Mouse (Mus musculus) lung, postnatal 0 days (tissue): Measurements from ENCODE around the gene Mmp21. TPM values are rescaled to one million over a fixed set of nuclear protein-coding genes. Genes with fewer than 3 reads are reported as not detected.

Source experiments
- ATAC-seq: fragments of 200-750 bp; cut with Nextera tagmentation; 2 replicates; pipeline ENCODE4 v1.8.0; 2017; ENCODE audit warnings: moderate library complexity
- DNase-seq: peaks from one replicate; pipeline ENCODE4 v3.0.0-alpha.2; 2016; ENCODE audit warnings: low spot score
- H3K27ac ChIP-seq: fragments of 300-500 bp; sonication (generic); 2 replicates; pipeline ENCODE4 v1.5.1; 2014; ENCODE audit warnings: antibody characterized with exemption, mild to moderate bottlenecking, low read length, mixed read lengths
- H3K27me3 ChIP-seq: fragments of 300-500 bp; sonication (generic); replicated peaks from 2 replicates; pipeline ENCODE4 v1.6.1; 2014; ENCODE audit warnings: low read length, mixed read lengths; ENCODE audit not compliant: insufficient read depth
- H3K36me3 ChIP-seq: fragments of 300-500 bp; sonication (generic); 2 replicates; pipeline ENCODE4 v1.6.1; 2014; ENCODE audit warnings: low read length, mixed read lengths; ENCODE audit not compliant: insufficient read depth
- H3K4me1 ChIP-seq: fragments of 300-500 bp; sonication (generic); 2 replicates; pipeline ENCODE4 v1.6.1; 2014; ENCODE audit warnings: antibody characterized with exemption, low read depth, low read length, mixed read lengths; ENCODE audit not compliant: insufficient read depth
- H3K4me2 ChIP-seq: fragments of 300-500 bp; sonication (generic); replicated peaks from 2 replicates; pipeline ENCODE4 v1.6.1; 2014; ENCODE audit warnings: low read depth, mild to moderate bottlenecking, low read length, moderate library complexity, mixed read lengths
- H3K4me3 ChIP-seq: fragments of 300-500 bp; sonication (generic); 2 replicates; pipeline ENCODE4 v1.5.1; 2014; ENCODE audit warnings: low read depth, low read length
- H3K9ac ChIP-seq: fragments of 300-500 bp; sonication (generic); replicated peaks from 2 replicates; pipeline ENCODE4 v1.6.1; 2014; ENCODE audit warnings: low read depth, mild to moderate bottlenecking
- H3K9me3 ChIP-seq: fragments of 300-500 bp; sonication (generic); 2 replicates; pipeline ENCODE4 v1.6.1; 2016; ENCODE audit warnings: low read length, mixed read lengths
- CTCF ChIP-seq: IDR thresholded peaks from 2 replicates; pipeline ENCODE4 v1.5.1; 2016; ENCODE audit warnings: antibody characterized with exemption, mild to moderate bottlenecking
- EP300 ChIP-seq: IDR thresholded peaks from 2 replicates; pipeline ENCODE4 v1.6.1; 2016; ENCODE audit warnings: antibody characterized with exemption, mild to moderate bottlenecking, control low read depth
- WGBS: fragments of 180-500 bp; shearing (Covaris S2); extraction: QIAGEN DNeasy Blood & Tissue Kit; methylation state at CpG from one replicate; pipeline ENCODE4 v1.1.7; 2014; 5-methylcytosine and 5-hydroxymethylcytosine counted together
- polyA plus RNA-seq: library from polyadenylated mRNA; unstranded; fragments of >200 nt; fragmentation: Nextera tagmentation; extraction: Ambion mirVana; gene quantifications from 2 replicates; pipeline ENCODE4 v1.2.1, GENCODE M21; 2015

The Mmp21 gene
- polyA plus RNA-seq, 1 experiment from 2014 or later, result not detected

DNA sequence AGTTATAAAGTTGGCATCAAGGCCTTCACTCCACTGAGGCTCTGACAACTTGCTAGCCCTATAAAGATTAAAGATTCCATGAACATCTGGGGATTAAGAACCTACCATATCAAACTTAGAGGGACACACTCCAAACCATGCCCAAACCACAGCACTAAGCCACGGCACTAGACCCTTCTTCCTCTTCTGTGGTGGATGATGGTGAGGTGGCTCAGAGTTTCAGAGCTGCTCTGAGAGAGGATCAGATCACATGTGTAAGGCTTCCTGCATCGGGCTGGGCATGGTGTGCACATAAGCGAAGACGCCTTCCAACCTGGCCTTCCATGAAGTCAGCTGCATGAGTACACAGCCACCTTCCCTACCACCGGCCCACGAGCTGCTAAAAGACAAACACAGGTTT, 4.8 kb upstream of the Mmp21 start:
- no peak overlapping the region for H3K27ac ChIP-seq
- ATAC-seq (no peak), DNase-seq (no peak)
- no peaks in the 10 kb centered on the region for H3K27me3 ChIP-seq
- TF ChIP-seq CTCF, result no peak
- no peak for TF ChIP-seq EP300
- H3K4me2 ChIP-seq, result no peak overlapping the region
- 0 out of 2 replicates have a peak, but pooled peaks cover 3% of the 10 kb centered on the region for H3K36me3 ChIP-seq
- H3K4me3 ChIP-seq, result no peak overlapping the region
- H3K4me1 ChIP-seq, result no peaks in the 10 kb centered on the region
- H3K9me3 ChIP-seq, result no peaks in the 10 kb centered on the region
- no peak overlapping the region for H3K9ac ChIP-seq
- 91% methylated on average over 6 of the region's 6 CpGs for WGBS

DNA sequence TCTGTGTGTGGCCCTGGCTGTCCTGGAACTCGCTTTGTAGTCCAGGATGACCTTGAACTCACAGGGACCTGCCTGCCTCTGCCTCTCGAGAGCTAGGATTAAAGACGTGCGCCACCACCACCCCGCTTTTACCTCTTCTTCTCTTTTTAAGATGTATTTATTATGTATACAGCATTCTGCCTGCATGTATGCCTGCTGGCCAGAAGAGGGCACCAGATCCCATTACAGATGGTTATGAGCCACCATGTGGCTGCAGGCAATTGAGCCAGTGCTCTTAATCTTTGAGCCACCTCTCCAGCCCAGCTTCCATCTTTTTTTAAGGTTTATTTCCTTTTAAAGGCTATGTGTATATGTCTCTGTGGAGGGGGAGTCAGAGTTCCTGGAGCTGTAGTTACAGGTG, 4.2 kb upstream of the Mmp21 start:
- ATAC-seq (no peak), DNase-seq (no peak)
- H3K36me3 ChIP-seq, result 0 out of 2 replicates have a peak, but pooled peaks cover 1% of the 10 kb centered on the region
- TF ChIP-seq CTCF, result peak; percentile 64
- no peak for TF ChIP-seq EP300
- no peak overlapping the region for H3K4me3 ChIP-seq
- H3K4me1 ChIP-seq, result no peaks in the 10 kb centered on the region
- H3K27ac ChIP-seq, result no peak overlapping the region
- WGBS, result 88% methylated on average over 5 of the region's 5 CpGs
- H3K9me3 ChIP-seq, result no peaks in the 10 kb centered on the region
- no peak overlapping the region for H3K9ac ChIP-seq
- no peaks in the 10 kb centered on the region for H3K27me3 ChIP-seq
- H3K4me2 ChIP-seq, result no peak overlapping the region

DNA sequence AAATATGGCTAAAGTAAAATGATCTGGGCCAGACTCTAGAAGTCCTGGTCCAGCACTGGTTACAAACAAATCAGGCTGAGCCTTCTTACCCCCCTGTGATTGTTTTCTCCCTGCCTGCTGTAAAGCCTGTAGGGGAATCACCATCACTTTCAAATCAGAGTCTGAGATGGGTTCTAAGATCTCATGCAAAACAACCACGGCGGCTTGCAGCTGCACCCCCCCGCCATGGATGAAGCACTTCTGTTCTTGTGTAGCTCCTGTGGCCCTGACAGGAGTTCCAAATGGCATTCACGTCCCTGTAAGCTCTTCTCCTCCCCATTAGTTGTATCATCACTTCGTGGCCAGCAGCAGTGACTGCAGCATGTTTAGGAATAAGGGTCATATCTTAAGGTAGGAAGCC, 3.8 kb upstream of the Mmp21 start:
- TF ChIP-seq EP300 (no peak), CTCF (no peak)
- Histone ChIP-seq H3K27me3 (no peaks in the 10 kb centered on the region), H3K4me3 (no peak overlapping the region), H3K27ac (no peak overlapping the region), H3K4me2 (no peak overlapping the region), H3K4me1 (no peaks in the 10 kb centered on the region), H3K36me3 (no peaks in the 10 kb centered on the region), H3K9ac (no peak overlapping the region), H3K9me3 (no peaks in the 10 kb centered on the region)
- DNase-seq, result no peak
- 84% methylated on average over 5 of the region's 5 CpGs for WGBS
- ATAC-seq, result no peak

DNA sequence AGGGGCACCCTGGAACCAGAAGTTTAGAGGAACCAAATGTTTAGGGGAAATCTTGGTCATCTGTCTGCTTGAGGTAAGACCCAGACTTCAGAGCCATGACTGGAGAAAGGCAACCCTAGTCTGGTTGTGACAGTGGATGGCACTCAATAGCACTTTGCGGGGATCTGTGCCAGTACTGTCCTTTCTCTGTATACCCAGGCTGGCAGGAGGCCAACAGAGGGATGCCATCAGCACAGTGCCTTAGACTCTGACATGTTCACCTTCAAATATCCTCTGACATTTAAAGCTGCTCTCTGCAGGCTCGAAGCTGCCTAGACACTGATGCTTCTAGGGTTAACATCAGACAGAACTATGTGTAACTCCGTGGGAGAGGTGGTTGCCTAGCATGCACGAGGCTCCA, 422 bp downstream of the Mmp21 start:
- 46% methylated on average over 4 of the region's 4 CpGs for WGBS
- no peak overlapping the region for H3K27ac ChIP-seq

DNA sequence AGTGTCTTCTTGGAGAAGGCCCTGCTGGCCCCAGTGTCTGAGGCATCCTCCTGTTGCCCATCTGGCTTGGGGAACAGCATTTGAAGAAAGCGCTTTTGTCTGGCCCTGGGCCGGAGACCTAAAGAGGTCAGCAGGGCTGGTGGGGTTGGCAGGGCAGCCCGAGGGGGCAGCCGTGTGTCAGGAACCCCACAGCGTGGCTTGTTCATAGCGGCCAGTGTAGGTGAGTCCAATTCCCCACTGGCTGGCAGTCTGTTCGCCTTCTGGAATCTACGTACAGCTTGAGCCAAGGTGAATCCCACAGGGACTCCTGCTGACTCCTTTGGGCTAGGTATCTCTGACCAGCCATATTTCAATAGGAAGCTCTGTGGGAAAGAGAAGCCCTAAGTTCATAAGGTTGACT, 1.1 kb downstream of the Mmp21 start:
- Histone ChIP-seq H3K4me3 (no peak overlapping the region), H3K4me2 (no peak overlapping the region), H3K36me3 (peaks cover under 1% of the 10 kb centered on the region; the same call in 1 of the 2 replicates), H3K27me3 (no peaks in the 10 kb centered on the region), H3K9ac (no peak overlapping the region), H3K27ac (no peak overlapping the region), H3K4me1 (no peaks in the 10 kb centered on the region), H3K9me3 (no peaks in the 10 kb centered on the region)
- TF ChIP-seq EP300 (no peak), CTCF (no peak)
- DNase-seq (no peak), ATAC-seq (no peak)
- WGBS, result 93% methylated on average over 8 of the region's 8 CpGs

More for the DNA sequence above, 422 bp downstream of the Mmp21 start:
- Histone ChIP-seq H3K4me1 (no peaks in the 10 kb centered on the region), H3K4me2 (no peak overlapping the region), H3K36me3 (no peaks in the 10 kb centered on the region), H3K9ac (no peak overlapping the region), H3K4me3 (no peak overlapping the region), H3K9me3 (no peaks in the 10 kb centered on the region), H3K27me3 (no peaks in the 10 kb centered on the region)
- DNase-seq (no peak), ATAC-seq (no peak)
- TF ChIP-seq EP300 (no peak), CTCF (no peak)

DNA sequence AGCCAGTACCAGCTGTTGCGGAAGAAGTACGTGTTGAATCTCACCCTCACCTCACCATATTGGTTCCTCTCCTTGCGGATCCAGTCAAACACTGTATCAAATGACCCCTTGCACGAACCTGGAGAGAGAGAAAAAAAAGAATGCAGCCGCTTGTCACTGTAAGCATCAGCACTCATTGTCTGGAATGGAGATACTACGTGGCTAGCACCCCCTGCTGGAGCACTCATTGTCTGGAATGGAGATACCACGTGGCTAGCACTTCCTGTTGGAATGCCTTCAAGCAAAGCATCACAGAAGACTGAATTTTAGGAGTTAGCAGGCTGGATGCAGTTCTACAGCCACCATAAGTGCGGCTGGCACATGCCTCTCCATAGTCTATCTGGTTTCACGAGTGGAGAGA, 3.9 kb downstream of the Mmp21 start:
- TF ChIP-seq EP300 (no peak), CTCF (peak; percentile 46; the same call in 1 of the 2 replicates)
- H3K36me3 ChIP-seq, result peaks cover 18% of the 10 kb centered on the region; the same call in 1 of the 2 replicates
- ATAC-seq, result no peak
- H3K9ac ChIP-seq, result no peak overlapping the region
- H3K27ac ChIP-seq, result no peak overlapping the region
- no peak for DNase-seq
- no peak overlapping the region for H3K4me2 ChIP-seq
- WGBS, result 70% methylated on average over 9 of the region's 9 CpGs
- H3K4me1 ChIP-seq, result no peaks in the 10 kb centered on the region
- no peaks in the 10 kb centered on the region for H3K27me3 ChIP-seq
- no peaks in the 10 kb centered on the region for H3K9me3 ChIP-seq
- no peak overlapping the region for H3K4me3 ChIP-seq

DNA sequence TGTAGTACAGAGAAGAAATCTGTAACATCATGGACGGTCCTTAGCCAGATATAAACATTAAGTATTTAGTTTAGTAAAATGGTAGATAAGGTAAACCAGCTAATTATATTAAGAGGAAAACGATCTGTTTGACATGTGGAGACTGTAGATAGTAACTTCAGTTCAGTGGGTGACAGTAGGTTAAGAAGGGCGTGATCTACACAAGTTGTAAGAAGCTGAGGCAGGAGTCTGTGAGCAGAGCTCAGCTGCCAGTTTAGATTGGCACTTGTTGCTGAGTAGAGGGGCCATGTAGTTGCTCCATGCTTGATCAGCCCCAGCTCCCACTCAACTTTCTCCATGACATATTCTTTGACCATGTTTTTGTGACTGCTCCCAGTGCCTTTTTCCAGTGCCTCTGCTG, 9.0 kb downstream of the Mmp21 start:
- DNase-seq (no peak), ATAC-seq (no peak)
- TF ChIP-seq EP300, result no peak
- no peak for TF ChIP-seq CTCF
- Histone ChIP-seq H3K9me3 (no peaks in the 10 kb centered on the region), H3K36me3 (peaks cover 41% of the 10 kb centered on the region), H3K4me2 (no peak overlapping the region), H3K27ac (no peak overlapping the region), H3K4me1 (no peaks in the 10 kb centered on the region), H3K27me3 (no peaks in the 10 kb centered on the region), H3K9ac (no peak overlapping the region), H3K4me3 (no peak overlapping the region)
- WGBS, result 79% methylated on average over 3 of the region's 3 CpGs
